Mouse (Mus musculus): ENCODE measurements around the gene Lmo3.

DNA sequence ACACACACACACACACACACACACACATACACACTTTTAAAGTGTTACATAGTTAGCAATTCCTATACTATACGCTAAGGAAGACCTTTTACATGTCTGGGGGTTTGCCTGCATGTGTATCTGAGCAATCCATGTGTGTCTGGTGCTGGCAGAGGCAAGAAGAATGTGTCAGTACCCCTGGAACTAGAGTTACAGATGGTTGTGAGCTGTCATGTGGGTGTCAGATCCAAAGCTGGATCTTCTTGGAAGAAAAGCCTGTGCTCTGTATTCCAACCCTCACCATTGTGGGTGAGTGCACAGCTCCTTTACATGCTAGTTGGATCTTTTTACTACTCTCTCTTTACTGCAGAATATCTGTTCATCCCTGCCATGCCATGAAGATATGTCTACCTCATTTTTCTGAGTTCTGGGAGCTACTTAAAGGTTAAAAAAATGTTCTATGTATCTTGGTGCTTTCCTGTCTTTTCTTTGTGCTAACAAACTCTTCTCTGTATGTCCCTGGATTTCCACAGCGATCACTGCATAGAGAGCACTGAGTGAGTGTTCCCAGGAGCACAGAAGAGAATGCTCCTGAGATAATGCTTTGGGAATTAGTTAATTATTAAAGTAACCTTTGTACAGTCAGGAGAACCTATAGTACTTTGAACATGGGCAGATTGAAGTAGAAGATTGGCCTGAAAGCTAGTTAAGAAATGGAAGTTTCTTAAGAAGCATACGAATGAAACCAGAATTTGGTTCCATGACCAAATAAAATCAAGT is 231.0 kb downstream of the Lmo3 start:
- TF ChIP-seq EP300 (IDR thresholded peaks at IDR 0.05; ENCODE audit: low read depth in 1 of 2, low read length in 2 of 2) (no peak), MAZ (IDR thresholded peaks at IDR 0.05; ENCODE audit: low read depth, low read length) (no peak), CTCF (IDR thresholded peaks at IDR 0.05 in 2 of 3, conservative IDR thresholded peaks at IDR 0.05 in 1 of 3; ENCODE audit: control insufficient read depth in 1 of 3, insufficient read depth in 1 of 3, low read depth in 2 of 3, low read length in 3 of 3, poor library complexity in 1 of 3, severe bottlenecking in 1 of 3) (no peak), ZKSCAN1 (IDR thresholded peaks at IDR 0.05; ENCODE audit: low read depth, low read length) (no peak), ETS1 (IDR thresholded peaks at IDR 0.05; ENCODE audit: low read depth, low read length) (no peak), USF2 (IDR thresholded peaks at IDR 0.05; ENCODE audit: borderline replicate concordance in 1 of 2, insufficient read depth in 1 of 2, low read depth in 1 of 2, low read length in 2 of 2) (no peak), POLR2A (IDR thresholded peaks at IDR 0.05; ENCODE audit: control insufficient read depth in 1 of 2, insufficient read depth in 1 of 2, low read depth in 1 of 2, low read length in 2 of 2, poor library complexity in 1 of 2) (no peak), GATA1 (IDR thresholded peaks at IDR 0.05; ENCODE audit: low read depth, low read length) (no peak)

All from MEL (cell line).